Mouse (Mus musculus) layer of hippocampus, postnatal 14 days (tissue): Measurements from ENCODE around the gene Col18a1. TPM values are rescaled to one million over a fixed set of nuclear protein-coding genes. Genes with fewer than 3 reads are reported as not detected.
"Not testable (repeated sequence)": the region's sequence is repeated elsewhere in the genome, so short reads cannot be mapped to it uniquely, and the experiment has no call there.

Source experiments
- DNase-seq, 2 experiments: peaks; one replicate each; pipeline ENCODE4 v3.0.0; 2021 to 2022; ENCODE audit warnings: low spot score in 2 of 2, mixed read lengths in 1 of 2
- total RNA-seq, 2 experiments: library from RNA; stranded (reverse); gene quantifications; 2 replicates each; pipeline ENCODE4 v1.2.3; 2021

The Col18a1 gene
- total RNA-seq, 2 experiments from 2014 or later: 7.3 to 9.8 TPM

- no peak for DNase-seq
These were observed 28.0 kb downstream of the Col18a1 start for GRCm38 (mm10) chr10:77138304-77138703.

GRCm38 (mm10) chr10:77136205-77136604, 30.1 kb downstream of the Col18a1 start:
- DNase-seq: no peak

- DNase-seq: no peak
These were observed 31.0 kb downstream of the Col18a1 start for GRCm38 (mm10) chr10:77135274-77135829.

GRCm38 (mm10) chr10:77134807-77135152, 31.6 kb downstream of the Col18a1 start:
- not testable (repeated sequence) for DNase-seq

- DNase-seq: no peak
These were observed 32.2 kb downstream of the Col18a1 start for GRCm38 (mm10) chr10:77133951-77134806.

GRCm38 (mm10) chr10:77132118-77132517, 34.2 kb downstream of the Col18a1 start:
- no peak for DNase-seq

GRCm38 (mm10) chr10:77131536-77131935, 34.8 kb downstream of the Col18a1 start:
- no peak for DNase-seq

- DNase-seq: peak; percentile 96 to 97
These were observed 35.6 kb downstream of the Col18a1 start for GRCm38 (mm10) chr10:77130561-77131240.

- DNase-seq: peak in 1 of 2 experiments; percentile 30
These were observed 36.5 kb downstream of the Col18a1 start for GRCm38 (mm10) chr10:77129637-77130410.

GRCm38 (mm10) chr10:77127926-77128325, 38.4 kb downstream of the Col18a1 start:
- no peak for DNase-seq

GRCm38 (mm10) chr10:77126590-77126989, 39.8 kb downstream of the Col18a1 start:
- no peak for DNase-seq

GRCm38 (mm10) chr10:77125078-77125731, 41.1 kb downstream of the Col18a1 start:
- no peak for DNase-seq

- DNase-seq: no peak
These were observed 42.4 kb downstream of the Col18a1 start for GRCm38 (mm10) chr10:77123953-77124352.

GRCm38 (mm10) chr10:77121287-77122022, 44.9 kb downstream of the Col18a1 start:
- DNase-seq: no peak

- no peak for DNase-seq
These were observed 45.8 kb downstream of the Col18a1 start for GRCm38 (mm10) chr10:77120501-77120900.

- DNase-seq: no peak
These were observed 46.9 kb downstream of the Col18a1 start for GRCm38 (mm10) chr10:77119437-77119836.

- DNase-seq: no peak
These were observed 48.0 kb downstream of the Col18a1 start for GRCm38 (mm10) chr10:77118361-77118760.

GRCm38 (mm10) chr10:77116537-77117455, 49.6 kb downstream of the Col18a1 start:
- DNase-seq: no peak
